Mouse (Mus musculus): ENCODE data around the gene Lrrc8e.

GRCm38 (mm10) chr8:4226739-4227347, at the start of gene Lrrc8e:
- TF ChIP-seq CTCF (IDR thresholded peaks at IDR 0.05; ENCODE audit: control insufficient read depth, insufficient read depth, insufficient read length) (no peak), USF1 (IDR thresholded peaks at IDR 0.05; ENCODE audit: low read depth) (no peak), MYOD1 (IDR thresholded peaks at IDR 0.05; ENCODE audit: control insufficient read depth, insufficient read length, low read depth) (no peak), MAX (IDR thresholded peaks at IDR 0.05) (no peak), MYOG (IDR thresholded peaks at IDR 0.05; ENCODE audit: control insufficient read depth, extremely low read depth, insufficient read length) (no peak), CEBPB (IDR thresholded peaks at IDR 0.05; ENCODE audit: low read depth) (no peak)

All from C2C12 (cell line).